Mouse (Mus musculus): ENCODE measurements around the gene Trim31.

DNA sequence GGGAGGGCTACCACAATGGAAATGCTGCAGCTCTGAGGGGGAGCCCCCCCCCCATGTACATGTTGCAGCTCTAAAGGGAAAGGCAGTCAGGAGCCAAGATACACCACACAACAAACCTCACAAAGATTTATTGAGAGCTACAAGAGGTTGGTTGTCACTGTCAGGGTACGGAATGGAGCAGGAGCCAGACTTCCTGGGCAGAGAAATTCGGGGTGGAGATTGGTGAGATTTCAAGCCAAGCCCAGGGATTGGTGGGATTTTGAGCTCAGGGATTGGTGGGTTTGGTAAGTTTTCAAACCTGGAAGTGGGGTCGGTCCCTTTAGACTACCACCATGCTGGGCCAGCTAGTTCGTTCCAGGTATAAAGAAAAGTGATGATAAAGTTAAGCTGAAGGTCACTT, 25.6 kb downstream of the Trim31 start:
- TF ChIP-seq E2F4 (IDR thresholded peaks at IDR 0.05; ENCODE audit: borderline replicate concordance, low read depth, low read length) (no peak), CTCF (IDR thresholded peaks at IDR 0.05 in 2 of 3, conservative IDR thresholded peaks at IDR 0.05 in 1 of 3; ENCODE audit: control insufficient read depth in 1 of 3, insufficient read depth in 1 of 3, low read depth in 2 of 3, low read length in 3 of 3, poor library complexity in 1 of 3, severe bottlenecking in 1 of 3) (no peak), JUND (IDR thresholded peaks at IDR 0.05; ENCODE audit: low read depth, low read length) (no peak), EP300 (IDR thresholded peaks at IDR 0.05; ENCODE audit: low read depth in 1 of 2, low read length in 2 of 2) (no peak), GATA1 (IDR thresholded peaks at IDR 0.05; ENCODE audit: low read depth, low read length) (no peak), CHD2 (IDR thresholded peaks at IDR 0.05; ENCODE audit: low read length) (no peak)

Data from MEL (cell line).